Mouse (Mus musculus): ENCODE data around the gene Acacb. TPM values are rescaled to one million over a fixed set of nuclear protein-coding genes. Genes with fewer than 3 reads are reported as not detected.

The Acacb gene
- polyA plus RNA-seq, 1 experiment from 2014 or later: 12.0 TPM

DNA sequence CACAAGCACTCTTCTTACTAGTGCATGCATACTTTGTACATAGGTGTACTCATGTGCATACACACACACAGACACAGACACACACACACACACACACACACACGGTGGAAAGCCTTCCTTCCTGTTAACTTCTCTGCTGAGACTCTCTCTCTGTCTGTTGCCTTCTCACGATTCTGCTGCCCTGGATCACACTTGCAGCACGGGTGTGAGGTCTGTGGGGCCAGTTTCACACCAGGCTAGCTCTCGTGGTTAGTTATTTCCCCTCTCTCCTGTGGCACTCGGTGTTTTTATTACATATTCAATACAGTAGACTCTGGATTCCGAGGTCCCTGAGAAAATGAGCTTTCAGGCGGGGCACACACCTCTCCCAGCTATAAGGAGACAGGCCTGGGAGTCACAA lies 29.7 kb upstream of the Acacb start:
- no peak overlapping the region for H3K27ac ChIP-seq (ENCODE audit: low read length)
- peaks cover 29% of the 10 kb centered on the region for H3K36me3 ChIP-seq (ENCODE audit: control insufficient read depth, insufficient read depth)
- no peaks in the 10 kb centered on the region for H3K4me1 ChIP-seq (ENCODE audit: control insufficient read depth, insufficient read depth, low read length)
- no peak overlapping the region for H3K4me2 ChIP-seq (ENCODE audit: low read depth, low read length)
- no peaks in the 10 kb centered on the region for H3K9me3 ChIP-seq (replicated peaks; ENCODE audit: control insufficient read depth, low read length)
- no peak overlapping the region for H3K4me3 ChIP-seq (ENCODE audit: low read length)
- no peak for ATAC-seq (replicated peaks; ENCODE audit: extremely low read depth, insufficient read depth, low FRiP score)
- no peak overlapping the region for H3K9ac ChIP-seq (ENCODE audit: low read length)
- H3K27me3 ChIP-seq (ENCODE audit: control insufficient read depth, insufficient read depth, low read length): no peaks in the 10 kb centered on the region
- 76% methylated on average over 7 of the region's 7 CpGs for WGBS

GRCm38 (mm10) chr5:114119806-114120205 lies 26.5 kb upstream of the Acacb start:
- H3K36me3 ChIP-seq (ENCODE audit: control insufficient read depth, insufficient read depth): peaks cover 38% of the 10 kb centered on the region
- no peaks in the 10 kb centered on the region for H3K9me3 ChIP-seq (replicated peaks; ENCODE audit: control insufficient read depth, low read length)
- H3K4me2 ChIP-seq (ENCODE audit: low read depth, low read length): no peak overlapping the region
- H3K27ac ChIP-seq (ENCODE audit: low read length): no peak overlapping the region
- no peak overlapping the region for H3K9ac ChIP-seq (ENCODE audit: low read length)
- WGBS: 85% methylated on average over 4 of the region's 4 CpGs
- no peaks in the 10 kb centered on the region for H3K27me3 ChIP-seq (ENCODE audit: control insufficient read depth, insufficient read depth, low read length)
- H3K4me3 ChIP-seq (ENCODE audit: low read length): no peak overlapping the region
- no peaks in the 10 kb centered on the region for H3K4me1 ChIP-seq (ENCODE audit: control insufficient read depth, insufficient read depth, low read length)
- no peak for ATAC-seq (replicated peaks; ENCODE audit: extremely low read depth, insufficient read depth, low FRiP score)

DNA sequence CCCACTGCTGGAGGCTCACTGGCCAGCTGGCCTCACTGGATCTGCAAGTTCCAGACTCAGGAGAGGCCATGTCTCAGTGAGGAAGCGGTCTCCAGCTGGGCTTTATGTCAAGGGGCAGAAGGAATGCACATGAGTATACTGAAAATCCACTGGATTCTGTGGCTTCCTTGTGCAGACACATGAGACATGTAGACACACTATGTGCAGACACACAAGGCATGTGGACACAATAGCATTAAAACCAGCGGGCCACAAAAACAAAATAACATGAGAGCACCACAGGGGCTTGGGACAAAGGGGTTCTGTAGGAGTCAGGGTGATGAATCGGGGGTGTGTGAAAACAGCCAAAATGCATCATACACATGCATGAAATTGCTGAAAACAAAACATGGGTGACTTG lies 20.3 kb upstream of the Acacb start:
- Histone ChIP-seq H3K9ac (ENCODE audit: low read length) (no peak overlapping the region), H3K27ac (ENCODE audit: low read length) (no peak overlapping the region), H3K9me3 (replicated peaks; ENCODE audit: control insufficient read depth, low read length) (no peaks in the 10 kb centered on the region), H3K4me3 (ENCODE audit: low read length) (no peak overlapping the region), H3K36me3 (ENCODE audit: control insufficient read depth, insufficient read depth) (peaks cover 29% of the 10 kb centered on the region), H3K4me1 (ENCODE audit: control insufficient read depth, insufficient read depth, low read length) (peaks cover 8% of the 10 kb centered on the region), H3K27me3 (ENCODE audit: control insufficient read depth, insufficient read depth, low read length) (no peaks in the 10 kb centered on the region), H3K4me2 (ENCODE audit: low read depth, low read length) (no peak overlapping the region)
- 87% methylated on average over 3 of the region's 3 CpGs for WGBS
- no peak for ATAC-seq (replicated peaks; ENCODE audit: extremely low read depth, insufficient read depth, low FRiP score)

GRCm38 (mm10) chr5:114126499-114127244 lies 19.7 kb upstream of the Acacb start:
- ATAC-seq (replicated peaks; ENCODE audit: extremely low read depth, insufficient read depth, low FRiP score): no peak

DNA sequence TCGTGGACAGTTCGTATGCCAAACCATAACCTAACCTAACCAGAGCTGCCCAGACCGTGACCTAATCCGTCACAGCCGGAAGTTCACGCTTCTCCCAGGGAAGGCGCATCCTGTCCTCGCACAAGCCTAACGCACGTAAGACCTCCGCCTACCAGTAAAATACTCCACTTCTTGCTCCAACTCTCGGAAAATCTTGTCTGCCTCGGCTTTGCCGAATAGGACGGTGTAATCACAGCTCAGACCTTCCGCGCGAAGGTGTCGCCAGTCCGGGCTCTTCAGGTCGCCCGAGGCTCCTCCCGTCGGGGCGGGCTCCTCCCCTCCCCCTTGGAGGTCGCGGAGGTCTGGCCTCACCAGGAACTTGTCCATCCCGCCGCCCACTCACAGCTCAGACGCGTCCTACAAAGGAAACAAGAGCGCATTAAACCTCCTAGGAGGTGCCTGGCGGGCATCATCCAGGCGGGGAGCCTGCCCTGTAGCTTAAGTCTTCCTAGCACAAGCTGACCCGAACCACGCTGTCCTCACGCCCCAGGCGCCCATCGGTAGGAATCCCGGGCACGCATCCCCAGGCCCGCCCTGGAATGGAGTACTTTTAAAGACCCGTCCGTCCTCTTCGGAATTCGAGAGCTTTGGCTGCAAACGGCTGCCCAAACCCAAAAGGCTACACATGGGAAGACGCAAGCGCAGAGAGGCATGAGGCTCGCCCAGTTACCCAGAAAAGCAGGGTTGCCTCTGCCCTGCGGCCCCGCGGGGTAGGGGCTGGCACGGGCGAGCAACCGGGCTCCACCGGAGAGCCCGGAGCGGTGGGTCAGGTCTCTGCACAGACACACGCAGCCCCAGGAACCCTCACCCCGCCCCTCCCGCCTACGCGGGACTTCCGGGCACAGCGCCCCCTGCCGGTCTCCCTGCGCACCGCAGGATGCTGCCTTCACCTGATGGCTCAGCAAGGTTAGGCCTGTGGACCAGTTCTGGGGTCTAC lies 18.7 kb upstream of the Acacb start, which contains the start of gene Alkbh2:
Alkbh2 (minus strand) TSS at position 845 of the 976 bp plus-strand sequence.
- H3K27ac ChIP-seq (ENCODE audit: low read length): peak within 1 kb of the TSS; percentile 83
- H3K36me3 ChIP-seq (ENCODE audit: control insufficient read depth, insufficient read depth): peaks cover 13% of the 10 kb centered on the region
- peak within 1 kb of the TSS; percentile 62 for H3K4me3 ChIP-seq (ENCODE audit: low read length)
- H3K27me3 ChIP-seq (ENCODE audit: control insufficient read depth, insufficient read depth, low read length): no peaks in the 10 kb centered on the region
- peaks cover 20% of the 10 kb centered on the region for H3K4me1 ChIP-seq (ENCODE audit: control insufficient read depth, insufficient read depth, low read length)
- peak within 1 kb of the TSS; percentile 86 for H3K4me2 ChIP-seq (ENCODE audit: low read depth, low read length)
- peak; percentile 23; the same call in 1 of the 2 replicates for ATAC-seq (replicated peaks; ENCODE audit: extremely low read depth, insufficient read depth, low FRiP score)
- H3K9ac ChIP-seq (ENCODE audit: low read length): peak within 1 kb of the TSS; percentile 75
- under 1% methylated on average over 69 of the region's 69 CpGs for WGBS
- H3K9me3 ChIP-seq (replicated peaks; ENCODE audit: control insufficient read depth, low read length): no peaks in the 10 kb centered on the region

More at GRCm38 (mm10) chr5:114126499-114127244, 19.7 kb upstream of the Acacb start:
- no peaks in the 10 kb centered on the region for H3K27me3 ChIP-seq (ENCODE audit: control insufficient read depth, insufficient read depth, low read length)
- H3K27ac ChIP-seq (ENCODE audit: low read length): peak overlapping the region; percentile 83
- no peak overlapping the region for H3K9ac ChIP-seq (ENCODE audit: low read length)
- no peaks in the 10 kb centered on the region for H3K9me3 ChIP-seq (replicated peaks; ENCODE audit: control insufficient read depth, low read length)
- no peak overlapping the region for H3K4me3 ChIP-seq (ENCODE audit: low read length)
- peaks cover 23% of the 10 kb centered on the region for H3K36me3 ChIP-seq (ENCODE audit: control insufficient read depth, insufficient read depth)
- WGBS: 82% methylated on average over 7 of the region's 7 CpGs
- H3K4me1 ChIP-seq (ENCODE audit: control insufficient read depth, insufficient read depth, low read length): peaks cover 11% of the 10 kb centered on the region
- H3K4me2 ChIP-seq (ENCODE audit: low read depth, low read length): peak overlapping the region; percentile 86

GRCm38 (mm10) chr5:114129550-114130210 lies 16.7 kb upstream of the Acacb start:
- Histone ChIP-seq H3K27me3 (ENCODE audit: control insufficient read depth, insufficient read depth, low read length) (no peaks in the 10 kb centered on the region), H3K9me3 (replicated peaks; ENCODE audit: control insufficient read depth, low read length) (no peaks in the 10 kb centered on the region), H3K4me1 (ENCODE audit: control insufficient read depth, insufficient read depth, low read length) (peaks cover 35% of the 10 kb centered on the region), H3K4me3 (ENCODE audit: low read length) (peak overlapping the region; percentile 74), H3K9ac (ENCODE audit: low read length) (no peak overlapping the region), H3K27ac (ENCODE audit: low read length) (no peak overlapping the region), H3K36me3 (ENCODE audit: control insufficient read depth, insufficient read depth) (no peaks in the 10 kb centered on the region), H3K4me2 (ENCODE audit: low read depth, low read length) (peak overlapping the region; percentile 100)
- WGBS: 72% methylated on average over 15 of the region's 15 CpGs
- no peak for ATAC-seq (replicated peaks; ENCODE audit: extremely low read depth, insufficient read depth, low FRiP score)

GRCm38 (mm10) chr5:114130211-114130605 lies 16.1 kb upstream of the Acacb start, which contains the start of gene Ung:
Gene Ung (plus strand): TSS chr5:114130386.
- H3K4me2 ChIP-seq (ENCODE audit: low read depth, low read length): peak within 1 kb of the TSS; percentile 100
- peak within 1 kb of the TSS; percentile 87 for H3K27ac ChIP-seq (ENCODE audit: low read length)
- WGBS: 1% methylated on average over 29 of the region's 29 CpGs
- peak within 1 kb of the TSS; percentile 76 for H3K9ac ChIP-seq (ENCODE audit: low read length)
- H3K4me3 ChIP-seq (ENCODE audit: low read length): peak within 1 kb of the TSS; percentile 74
- H3K4me1 ChIP-seq (ENCODE audit: control insufficient read depth, insufficient read depth, low read length): peaks cover 37% of the 10 kb centered on the region
- H3K36me3 ChIP-seq (ENCODE audit: control insufficient read depth, insufficient read depth): no peaks in the 10 kb centered on the region
- H3K9me3 ChIP-seq (replicated peaks; ENCODE audit: control insufficient read depth, low read length): no peaks in the 10 kb centered on the region
- ATAC-seq (replicated peaks; ENCODE audit: extremely low read depth, insufficient read depth, low FRiP score): 0 out of 2 replicates have a peak, but pooled peaks have one; percentile 3
- no peaks in the 10 kb centered on the region for H3K27me3 ChIP-seq (ENCODE audit: control insufficient read depth, insufficient read depth, low read length)

DNA sequence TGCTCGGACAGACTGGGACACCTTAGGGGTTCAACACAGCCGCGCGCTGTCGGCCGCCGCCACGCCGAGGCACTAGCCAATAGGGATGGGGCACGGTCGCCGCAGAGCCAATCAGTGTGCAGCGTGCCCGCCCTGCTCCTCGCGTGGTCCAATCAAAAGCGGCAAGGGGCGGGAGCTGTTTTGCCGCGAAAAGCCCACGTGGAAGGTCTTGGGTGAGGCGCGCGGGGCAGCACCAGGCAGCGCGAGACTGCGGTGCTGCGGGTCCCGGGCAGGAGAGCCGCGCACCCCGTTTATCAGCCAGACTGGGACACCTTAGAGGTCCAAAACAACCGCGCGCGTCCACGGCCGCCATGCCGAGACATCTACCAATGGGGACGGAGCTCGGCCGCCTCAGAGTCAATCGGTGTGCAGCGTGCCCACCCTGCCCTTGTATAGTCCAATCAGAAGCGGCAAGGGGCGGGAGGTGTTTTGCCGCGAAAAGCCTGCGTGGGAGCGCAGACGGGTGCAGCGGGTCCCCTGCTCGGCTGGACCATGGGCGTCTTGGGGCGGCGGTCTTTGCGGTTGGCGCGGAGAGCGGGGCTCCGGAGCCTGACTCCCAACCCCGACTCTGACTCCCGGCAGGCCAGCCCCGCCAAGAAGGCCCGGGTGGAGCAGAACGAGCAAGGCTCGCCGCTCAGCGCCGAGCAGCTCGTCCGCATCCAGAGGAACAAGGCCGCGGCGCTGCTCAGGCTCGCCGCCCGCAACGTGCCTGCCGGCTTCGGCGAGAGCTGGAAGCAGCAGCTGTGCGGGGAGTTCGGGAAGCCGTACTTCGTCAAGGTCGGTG lies 15.4 kb upstream of the Acacb start:
- Histone ChIP-seq H3K27me3 (ENCODE audit: control insufficient read depth, insufficient read depth, low read length) (no peaks in the 10 kb centered on the region), H3K4me2 (ENCODE audit: low read depth, low read length) (peak overlapping the region; percentile 100), H3K36me3 (ENCODE audit: control insufficient read depth, insufficient read depth) (no peaks in the 10 kb centered on the region), H3K4me1 (ENCODE audit: control insufficient read depth, insufficient read depth, low read length) (peaks cover 37% of the 10 kb centered on the region), H3K9me3 (replicated peaks; ENCODE audit: control insufficient read depth, low read length) (no peaks in the 10 kb centered on the region), H3K27ac (ENCODE audit: low read length) (peak overlapping the region; percentile 87), H3K4me3 (ENCODE audit: low read length) (peak overlapping the region; percentile 74), H3K9ac (ENCODE audit: low read length) (peak overlapping the region; percentile 76)
- peak; percentile 91 for ATAC-seq (replicated peaks; ENCODE audit: extremely low read depth, insufficient read depth, low FRiP score)
- WGBS: under 1% methylated on average over 87 of the region's 87 CpGs
